In the genomic region with DNA sequence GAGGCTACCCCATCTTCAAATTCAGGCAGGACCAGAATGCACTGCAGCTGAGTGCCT, we compare ENCODE assay signal across 8 mouse cellular contexts. TPM values are rescaled to one million over a fixed set of nuclear protein-coding genes. Genes with fewer than 3 reads are reported as not detected.
A peak's percentile ranks its signal among the peaks of the same experiment; 100 is the strongest.
DNase-seq lines count a peak whose midpoint lies in the region; ATAC-seq and TF ChIP-seq lines count a peak whose summit lies in the region.

A gene (minus strand): TSS at position 35 of the 57 bp plus-strand sequence.

- peak within 1 kb of the TSS; percentile 75 for H3K27ac ChIP-seq in kidney, adult 2 months (ENCODE audit: insufficient read depth, low read depth, low read length)
- peak within 1 kb of the TSS; percentile 97 for H3K27ac ChIP-seq in intestine, embryonic 16.5 days (ENCODE audit: low read length)
- H3K27ac ChIP-seq in midbrain, embryonic 11.5 days (ENCODE audit: low read depth, low read length) = peak within 1 kb of the TSS; percentile 16

- no peak for TF ChIP-seq CTCF in kidney, adult 2 months (conservative IDR thresholded peaks at IDR 0.05; ENCODE audit: insufficient read depth, insufficient read length, low read depth, low read length)

- H3K4me3 ChIP-seq in kidney, adult 2 months (ENCODE audit: insufficient read depth, low read depth, low read length) = peak within 1 kb of the TSS; percentile 76
- peak within 1 kb of the TSS; percentile 80 for H3K4me3 ChIP-seq in intestine, embryonic 16.5 days (ENCODE audit: low read length)
- H3K4me3 ChIP-seq in midbrain, embryonic 11.5 days (ENCODE audit: low read depth, low read length) = peak within 1 kb of the TSS; percentile 42

- H3K27me3 ChIP-seq in kidney, adult 2 months (replicated peaks; ENCODE audit: control insufficient read depth, insufficient read depth, low read length) = no peaks in the 10 kb centered on the region
- H3K27me3 ChIP-seq in intestine, embryonic 16.5 days (replicated peaks; ENCODE audit: control insufficient read depth, insufficient read depth, low read length) = no peaks in the 10 kb centered on the region
- H3K27me3 ChIP-seq in midbrain, embryonic 11.5 days (ENCODE audit: control insufficient read depth, insufficient read depth, low read length) = no peaks in the 10 kb centered on the region

- H3K4me1 ChIP-seq in kidney, adult 2 months (ENCODE audit: control insufficient read depth, insufficient read depth, low read length) = peaks cover 21% of the 10 kb centered on the region
- H3K4me1 ChIP-seq in intestine, embryonic 16.5 days (ENCODE audit: control insufficient read depth, insufficient read depth, low read length) = peaks cover 19% of the 10 kb centered on the region
- H3K4me1 ChIP-seq in midbrain, embryonic 11.5 days (ENCODE audit: control insufficient read depth, insufficient read depth, low read length) = peaks cover 9% of the 10 kb centered on the region; the same call in 1 of the 2 replicates

- no peak for ATAC-seq in intestine, embryonic 16.5 days
- ATAC-seq in midbrain, embryonic 11.5 days (ENCODE audit: low FRiP score) = no peak
- ATAC-seq in frontal cortex, adult (ENCODE audit: low TSS enrichment) = no peak

- 0 out of 2 replicates have a peak, but pooled peaks cover 2% of the 10 kb centered on the region for H3K36me3 ChIP-seq in kidney, adult 2 months (ENCODE audit: control insufficient read depth, insufficient read depth, low read length)
- H3K36me3 ChIP-seq in intestine, embryonic 16.5 days (ENCODE audit: control insufficient read depth, insufficient read depth, low read length) = peaks cover 9% of the 10 kb centered on the region
- H3K36me3 ChIP-seq in midbrain, embryonic 11.5 days (ENCODE audit: control insufficient read depth, insufficient read depth, low read length) = peaks cover 12% of the 10 kb centered on the region; the same call in 1 of the 2 replicates

- no peaks in the 10 kb centered on the region for H3K9me3 ChIP-seq in intestine, embryonic 16.5 days (ENCODE audit: control insufficient read depth, low read length)
- H3K9me3 ChIP-seq in midbrain, embryonic 11.5 days (ENCODE audit: control insufficient read depth, low read length) = no peaks in the 10 kb centered on the region

- no peak for TF ChIP-seq POLR2A in kidney, adult 2 months (IDR thresholded peaks at IDR 0.05; ENCODE audit: low read depth, low read length)

- no peak for DNase-seq in kidney, adult 2 months
- DNase-seq in kidney, postnatal 36 days = no peak
- DNase-seq in adrenal gland, postnatal 10 days = no peak
- no peak for DNase-seq in gastrocnemius, postnatal 25 days
- DNase-seq in midbrain, embryonic 11.5 days (ENCODE audit: low spot score, missing footprints) = no peak
- no peak for DNase-seq in spleen, adult 12 weeks (ENCODE audit: low spot score)

- peak within 1 kb of the TSS; percentile 87 for H3K4me2 ChIP-seq in intestine, embryonic 16.5 days (ENCODE audit: low read depth, low read length)
- H3K4me2 ChIP-seq in midbrain, embryonic 11.5 days = peak within 1 kb of the TSS; percentile 75

- peak within 1 kb of the TSS; percentile 92 for H3K9ac ChIP-seq in intestine, embryonic 16.5 days (ENCODE audit: low read depth, low read length)
- H3K9ac ChIP-seq in midbrain, embryonic 11.5 days (ENCODE audit: low read length) = peak within 1 kb of the TSS; percentile 58

RNA-seq across cellular contexts. Expression of the gene that starts here (rescaled TPM):
- 56.4 and 69.9 TPM in 2 replicates for polyA plus RNA-seq in kidney, adult 2 months (2012; rRNA removed)
- 10 to 100 TPM; 54.2 to 56.7 TPM for total RNA-seq in adrenal gland, postnatal 10 days (2021)
- total RNA-seq in gastrocnemius, postnatal 25 days (2021) = 10 to 100 TPM; 22.3 to 25.3 TPM
- polyA plus RNA-seq in intestine, embryonic 16.5 days (2015; fragmentation: Nextera tagmentation; extraction: Ambion mirVana) = 27.4 and 30.0 TPM in 2 replicates
- polyA plus RNA-seq in midbrain, embryonic 11.5 days (2014; fragmentation: Nextera tagmentation; extraction: Ambion mirVana) = 7.9 and 8.0 TPM in 2 replicates

Comparison
In these comparisons a context has a peak if more than half of its experiments do, and no peak if none do; other contexts are left out.
1. H3K27ac ChIP-seq: peak in every context shown above with its lines; median percentile 97 in intestine, embryonic 16.5 days; 75 in kidney, adult 2 months; 16 in midbrain, embryonic 11.5 days.